Mouse (Mus musculus) adrenal gland (tissue): ENCODE data around the gene Rps6kb2.
"Not testable (repeated sequence)": the region's sequence is repeated elsewhere in the genome, so short reads cannot be mapped to it uniquely, and the experiment has no call there.

Source experiments
- intact Hi-C: fragments of 180-260 bp; cut with DNase I; formaldehyde crosslinking; loops from one replicate; pipeline ENCODE4 v1.15.1; 2025

Rps6kb2 gene

DNA sequence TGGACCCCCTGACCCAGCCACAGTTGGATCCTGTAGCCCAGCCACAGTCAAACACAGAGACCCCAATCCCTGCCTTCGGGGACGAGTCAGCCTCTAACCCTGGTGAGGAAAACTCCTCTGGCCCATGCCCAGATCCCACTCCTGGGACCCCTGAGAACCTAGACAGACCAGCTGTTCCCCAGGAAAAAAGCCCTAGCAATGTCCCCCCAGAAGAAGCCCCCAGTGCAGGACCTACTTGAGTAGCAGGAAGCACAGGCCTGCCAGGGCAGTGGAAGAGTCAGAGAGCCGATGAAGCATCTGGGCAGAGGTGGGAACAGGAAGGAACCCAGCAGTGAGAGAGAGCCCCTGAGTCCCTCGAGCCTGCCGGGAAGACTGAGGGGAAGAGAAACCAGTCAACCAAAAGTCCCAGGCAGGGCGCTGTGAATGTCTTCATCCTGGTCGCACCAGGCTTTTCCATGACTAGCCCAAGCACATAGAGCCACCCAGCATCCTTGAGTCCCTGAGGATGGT lies 19.3 kb downstream of the Rps6kb2 start, which contains the start of gene Cabp4:
Gene Cabp4, minus strand, starts transcription at position 275 of the 510 bp plus-strand sequence.
- intact Hi-C loops: loop anchor here (5.0 kb wide), 1 partner anchor 42 kb away; no protein-coding TSS in a partner anchor

GRCm38 (mm10) chr19:4142416-4143173 lies 20.6 kb downstream of the Rps6kb2 start:
- intact Hi-C loops: loop anchor here (5.0 kb wide), 1 partner anchor 40 kb away; no protein-coding TSS in a partner anchor

DNA sequence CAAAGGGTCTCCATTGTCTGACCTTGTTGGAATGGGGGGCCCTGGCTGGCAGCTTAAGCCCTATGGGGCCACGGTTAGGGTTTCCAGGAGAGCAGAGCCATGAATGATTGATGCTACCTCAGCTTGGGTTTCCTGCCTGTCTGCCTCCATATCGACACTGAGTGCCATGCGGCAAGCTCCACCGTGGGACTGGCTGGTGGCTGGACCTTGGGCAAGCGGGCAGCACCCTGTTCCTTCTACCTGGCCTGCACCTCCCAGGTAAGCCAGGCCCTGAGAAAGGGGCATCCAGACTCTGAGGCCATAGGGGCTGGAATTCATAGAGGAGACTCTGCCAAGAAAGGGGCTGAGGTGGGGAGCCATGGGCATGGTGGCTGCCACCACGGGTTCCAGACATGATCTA lies 23.0 kb downstream of the Rps6kb2 start:
- intact Hi-C loops: loop anchor here (5.0 kb wide), 1 partner anchor 38 kb away; no protein-coding TSS in a partner anchor

DNA sequence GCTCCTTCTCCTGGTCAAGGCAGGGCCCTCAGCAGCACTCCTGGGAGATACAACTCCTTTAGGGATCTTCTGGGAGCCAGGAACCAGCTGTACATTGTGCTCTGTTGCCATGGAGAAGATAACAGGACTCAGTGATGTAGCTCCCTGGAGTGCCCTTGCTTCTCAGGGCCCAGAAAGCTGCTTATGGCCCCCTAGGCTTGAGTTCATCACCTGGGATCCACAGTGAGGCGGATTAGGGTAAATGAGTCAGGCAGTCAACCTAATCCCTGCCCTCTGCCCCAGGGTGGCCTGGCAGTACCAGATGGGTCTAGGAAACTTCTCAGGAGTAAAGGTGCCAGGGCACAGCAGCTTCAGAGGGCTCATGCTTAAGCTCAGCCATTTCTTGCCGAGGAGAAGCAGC lies 23.7 kb downstream of the Rps6kb2 start, which contains the start of gene Gpr152:
Gene Gpr152, plus strand, starts transcription at position 342 of the 400 bp plus-strand sequence.
- intact Hi-C loops: no loop called here

DNA sequence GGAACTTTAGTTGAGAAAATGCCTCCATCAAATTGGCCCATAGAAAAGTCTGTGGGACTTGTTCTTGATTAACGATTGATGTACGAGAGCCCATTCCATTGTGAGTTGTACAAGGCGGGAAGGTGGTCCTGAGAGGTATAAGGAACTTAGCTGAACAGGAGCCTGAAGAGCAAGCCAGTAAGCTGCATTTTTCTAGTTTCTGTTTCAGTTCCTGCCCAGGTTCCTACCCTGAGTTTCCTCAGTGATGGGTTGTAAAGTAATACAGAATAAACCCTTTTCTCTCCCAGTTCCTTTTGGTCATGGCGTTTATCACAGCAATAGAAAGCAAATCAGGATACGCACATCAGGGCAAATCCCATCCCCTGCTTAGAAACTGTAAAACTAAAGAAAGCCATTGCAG lies 25.2 kb downstream of the Rps6kb2 start:
- intact Hi-C loops: no loop called here

GRCm38 (mm10) chr19:4136463-4136862 lies 26.7 kb downstream of the Rps6kb2 start:
- intact Hi-C loops: no loop called here

GRCm38 (mm10) chr19:4135963-4136345 lies 27.2 kb downstream of the Rps6kb2 start:
- intact Hi-C loops: not testable (repeated sequence)

DNA sequence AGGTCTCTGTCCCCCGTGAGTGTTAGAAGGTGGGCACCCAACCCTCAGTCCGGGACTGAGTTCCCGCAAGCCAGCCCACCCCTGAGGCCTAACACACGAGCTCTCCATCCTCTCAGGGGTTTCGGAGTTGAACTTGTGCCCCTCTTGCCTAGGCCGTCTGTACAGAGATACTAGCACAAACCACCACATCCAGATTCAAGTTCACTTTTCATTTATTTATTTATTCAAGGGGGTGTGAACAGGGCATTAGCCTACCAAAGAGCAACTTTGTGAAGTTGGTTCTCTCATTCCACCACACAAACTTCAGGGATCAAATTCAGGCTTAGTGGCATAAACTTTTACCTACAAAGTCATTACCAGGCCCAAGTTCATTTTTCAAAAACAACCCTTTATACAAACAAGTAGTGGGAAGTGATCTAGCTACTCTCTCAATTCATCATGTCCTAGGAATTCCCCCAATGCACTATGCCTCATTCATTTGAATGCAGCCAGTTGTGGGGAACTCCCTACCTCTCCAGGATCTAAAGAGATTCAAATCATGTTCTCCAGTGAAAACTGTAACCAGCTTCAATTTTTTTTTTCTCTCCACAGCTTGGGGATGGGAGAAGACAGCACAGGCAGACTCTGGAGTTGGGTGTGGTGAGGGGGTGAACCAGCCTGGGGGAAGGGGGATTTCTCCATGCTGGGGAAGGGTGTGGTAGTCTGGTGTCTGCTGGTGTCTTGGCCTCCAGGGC lies 27.8 kb downstream of the Rps6kb2 start:
- intact Hi-C loops: not testable (repeated sequence)

DNA sequence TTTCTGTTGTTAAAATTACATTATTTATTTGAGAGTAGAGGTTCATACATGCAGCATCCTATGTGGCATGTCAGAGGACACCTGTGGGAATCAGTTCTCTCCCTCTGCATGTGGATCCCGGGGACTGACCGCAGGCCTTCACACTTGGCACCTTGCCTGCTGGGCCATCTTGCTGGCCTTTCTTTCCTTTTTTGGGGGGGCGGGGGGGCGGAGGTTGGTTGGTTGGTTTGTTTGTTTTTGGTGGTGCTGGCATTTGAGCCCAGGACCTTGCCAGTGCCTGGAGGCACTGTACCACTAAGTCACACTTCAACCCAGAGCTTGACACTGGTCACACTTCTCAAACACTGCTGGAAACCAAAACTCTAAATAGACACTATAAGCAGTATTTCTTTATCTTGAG lies 28.8 kb downstream of the Rps6kb2 start:
- intact Hi-C loops: loop anchor here (5.0 kb wide), 1 partner anchor 37 kb away; the partner anchor contains the start of genes Cdk2ap2 and Pitpnm1

GRCm38 (mm10) chr19:4131768-4132167 lies 31.4 kb downstream of the Rps6kb2 start:
- intact Hi-C loops: loop anchor here (5.0 kb wide), 1 partner anchor 34 kb away; the partner anchor contains the start of genes Cdk2ap2 and Pitpnm1

- intact Hi-C loops: loop anchor here (5.0 kb wide), 1 partner anchor 34 kb away; the partner anchor contains the start of genes Cdk2ap2 and Pitpnm1
Observed at GRCm38 (mm10) chr19:4131075-4131474, 32.1 kb downstream of the Rps6kb2 start.

DNA sequence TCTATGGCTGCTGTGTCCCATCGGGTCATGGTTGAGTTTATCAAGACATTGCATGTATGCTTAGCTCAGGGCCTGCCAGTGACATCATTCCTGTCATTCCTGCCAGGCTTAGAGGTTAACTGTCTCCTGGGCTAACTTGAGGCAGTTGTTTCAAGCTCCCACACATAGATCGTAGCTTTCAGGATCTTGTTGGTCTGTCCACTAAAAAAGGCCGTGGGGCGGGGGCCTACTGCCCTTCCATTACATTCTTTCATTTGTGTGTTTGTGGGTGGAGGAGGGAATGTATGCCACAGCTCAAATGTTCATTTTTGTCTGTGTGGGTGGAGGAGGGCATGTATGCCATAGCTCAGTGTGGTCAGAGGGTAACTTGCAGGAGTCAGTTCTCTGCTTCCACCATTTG lies 33.0 kb downstream of the Rps6kb2 start:
- intact Hi-C loops: loop anchor here (5.0 kb wide), 1 partner anchor 33 kb away; the partner anchor contains the start of genes Cdk2ap2 and Pitpnm1

GRCm38 (mm10) chr19:4129462-4129861 lies 33.7 kb downstream of the Rps6kb2 start:
- intact Hi-C loops: no loop called here

- intact Hi-C loops: loop anchor here (2.0 kb wide), 1 partner anchor 20 kb away; no protein-coding TSS in a partner anchor
Observed at GRCm38 (mm10) chr19:4126759-4127495, 36.2 kb downstream of the Rps6kb2 start.

- intact Hi-C loops: loop anchor here (2.0 kb wide), 1 partner anchor 21 kb away; no protein-coding TSS in a partner anchor
Observed at GRCm38 (mm10) chr19:4125741-4126696, 37.1 kb downstream of the Rps6kb2 start, which contains the start of gene Aip. Gene Aip (minus strand): TSS chr19:4125858.

- intact Hi-C loops: not testable (repeated sequence)
Observed at GRCm38 (mm10) chr19:4125268-4125667, 37.9 kb downstream of the Rps6kb2 start.

DNA sequence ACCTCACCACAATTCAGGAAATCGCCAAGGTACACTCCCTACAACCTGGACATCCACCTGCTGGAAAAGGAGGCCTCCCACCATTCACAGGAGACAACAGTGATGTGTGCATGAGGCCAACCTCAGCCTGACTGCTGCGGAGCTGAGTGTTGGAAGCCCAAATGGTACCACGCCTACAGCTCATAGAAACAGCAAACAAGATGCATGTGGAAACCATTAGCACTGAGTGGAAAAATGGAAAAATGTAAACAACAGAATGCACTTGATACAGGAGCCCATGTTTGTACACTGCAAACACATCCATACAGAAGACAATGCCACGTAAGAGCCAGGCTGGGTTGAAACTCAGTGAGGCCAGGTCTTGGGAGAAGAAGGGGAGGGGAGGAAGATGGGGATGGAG lies 38.7 kb downstream of the Rps6kb2 start:
- intact Hi-C loops: no loop called here

- intact Hi-C loops: no loop called here
Observed at GRCm38 (mm10) chr19:4122411-4123370, 40.5 kb downstream of the Rps6kb2 start.
